Mouse (Mus musculus) G1E (cell line): ENCODE measurements around the gene Aebp2.

Source experiments
- CTCF ChIP-seq: IDR thresholded peaks from 2 replicates; pipeline ENCODE4 v1.5.1; 2012; ENCODE audit warnings: low read depth, low read length, inconsistent platforms, mixed read lengths
- GATA1 ChIP-seq: IDR thresholded peaks from 2 replicates; pipeline ENCODE4 v1.6.1; 2012; ENCODE audit warnings: borderline replicate concordance, low read length, inconsistent platforms, mixed read lengths
- TAL1 ChIP-seq: conservative IDR thresholded peaks from 2 replicates; pipeline ENCODE4 v1.6.1; 2012; ENCODE audit warnings: low read depth, low read length, inconsistent platforms, mixed read lengths

DNA sequence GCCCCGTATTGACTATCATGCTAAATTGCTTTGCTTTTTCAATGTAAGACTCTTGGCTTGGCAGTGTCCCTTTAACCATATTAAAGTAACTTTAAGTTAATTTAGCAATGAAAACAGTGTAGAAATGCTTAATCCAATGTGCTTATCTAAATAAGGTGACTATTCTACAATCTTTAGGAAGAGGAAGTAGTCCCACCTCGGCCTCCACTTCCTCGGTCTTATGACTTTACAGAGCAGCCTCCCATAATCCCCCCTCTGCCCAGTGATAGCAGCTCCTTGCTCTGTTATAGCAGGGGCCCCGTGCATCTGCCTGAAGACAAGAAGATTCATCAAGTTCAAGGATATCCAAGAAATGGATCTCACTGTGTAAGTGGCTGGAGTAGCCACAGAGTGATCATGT, 42.3 kb upstream of the Aebp2 start:
- TF ChIP-seq GATA1 = no peak
- TF ChIP-seq CTCF = no peak
- TF ChIP-seq TAL1 = no peak
